Mouse (Mus musculus) heart, postnatal 0 days (tissue): Measurements from ENCODE around the gene Il15.

Source experiments
- CTCF ChIP-seq: IDR thresholded peaks from 2 replicates; pipeline ENCODE4 v1.5.1; 2016; ENCODE audit warnings: antibody characterized with exemption, control low read depth, low read depth
- EP300 ChIP-seq: IDR thresholded peaks from 2 replicates; pipeline ENCODE4 v1.6.1; 2016; ENCODE audit warnings: antibody characterized with exemption, low read depth

- TF ChIP-seq CTCF (no peak), EP300 (no peak)
These were observed 32.4 kb downstream of the Il15 start for GRCm38 (mm10) chr8:82370657-82371056.
